Mouse (Mus musculus) small intestine, adult 2 months (tissue): ENCODE results near the gene Armc2. TPM values are rescaled to one million over a fixed set of nuclear protein-coding genes. Genes with fewer than 3 reads are reported as not detected.

Experiments used
- H3K27ac ChIP-seq: fragments of 200-500 bp; 2 replicates; pipeline ENCODE4 v1.5.1; 2012; ENCODE audit warnings: low read depth, low read length, control low read depth, inconsistent platforms; ENCODE audit not compliant: insufficient read depth
- H3K27me3 ChIP-seq: fragments of 200-500 bp; 2 replicates; pipeline ENCODE4 v1.6.1; 2012; ENCODE audit warnings: mild to moderate bottlenecking, moderate library complexity, low read length, inconsistent platforms; ENCODE audit not compliant: control insufficient read depth, insufficient read depth
- H3K36me3 ChIP-seq: fragments of 200-500 bp; 2 replicates; pipeline ENCODE4 v1.6.1; 2012; ENCODE audit warnings: mild to moderate bottlenecking, low read length, control low read depth, inconsistent platforms; ENCODE audit not compliant: control insufficient read depth, insufficient read depth
- H3K4me1 ChIP-seq: fragments of 200-500 bp; 2 replicates; pipeline ENCODE4 v1.6.1; 2012; ENCODE audit warnings: low read length, inconsistent platforms, mixed read lengths; ENCODE audit not compliant: control insufficient read depth, insufficient read depth, insufficient read length
- H3K4me3 ChIP-seq: fragments of 200-500 bp; 2 replicates; pipeline ENCODE4 v1.5.1; 2012; ENCODE audit warnings: low read depth, mild to moderate bottlenecking, control low read depth, inconsistent platforms, low read length, moderate library complexity
- CTCF ChIP-seq: fragments of 200-500 bp; IDR thresholded peaks from 2 replicates; pipeline ENCODE4 v1.5.1; 2012; ENCODE audit warnings: low read depth, mild to moderate bottlenecking, control low read depth, inconsistent platforms, low read length, moderate library complexity, mixed read lengths; ENCODE audit not compliant: insufficient replicate concordance, insufficient read length; ENCODE audit errors: extremely low read depth
- POLR2A ChIP-seq: fragments of 200-500 bp; IDR thresholded peaks from 2 replicates; pipeline ENCODE4 v1.6.1; 2012; ENCODE audit warnings: low read depth, mild to moderate bottlenecking, control low read depth, inconsistent platforms, low read length, moderate library complexity
- WGBS: fragments of 180-500 bp; shearing (Covaris S2); methylation state at CpG from one replicate; pipeline ENCODE4 v1.1.7; 2018; 5-methylcytosine and 5-hydroxymethylcytosine counted together
- polyA plus RNA-seq: library from polyadenylated mRNA; depleted of rRNA; stranded (reverse); fragments of >200 nt; gene quantifications from 2 replicates; pipeline ENCODE4 v1.2.3, GENCODE M21; 2012; rRNA removed

Armc2 gene
- polyA plus RNA-seq, 1 experiment: 0.60 TPM

DNA sequence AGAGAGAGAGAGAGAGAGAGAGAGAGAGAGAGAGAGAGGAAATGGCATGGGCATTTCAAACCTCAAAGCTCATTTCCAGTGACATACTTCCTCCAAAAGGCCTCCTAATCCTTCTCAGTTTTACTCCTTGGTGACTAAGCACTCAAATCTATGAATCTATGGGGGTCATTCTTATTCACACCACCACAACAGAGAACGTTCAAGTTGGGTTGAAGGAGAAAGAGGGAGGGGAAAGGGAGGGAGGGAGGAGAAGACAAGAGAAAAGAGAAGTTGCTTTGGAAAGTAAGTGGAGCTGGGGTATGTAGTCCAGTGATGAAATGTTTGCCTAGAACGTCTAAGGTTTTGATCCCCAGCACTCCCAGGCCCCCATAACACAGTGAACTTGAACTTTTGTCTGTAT is 148.1 kb downstream of the Armc2 start:
- Histone ChIP-seq H3K27ac (no peak overlapping the region), H3K36me3 (no peaks in the 10 kb centered on the region), H3K4me3 (no peak overlapping the region), H3K4me1 (peaks cover 8% of the 10 kb centered on the region; the same call in 1 of the 2 replicates), H3K27me3 (no peaks in the 10 kb centered on the region)
- WGBS: 43% methylated on average over 2 of the region's 2 CpGs
- no peak for TF ChIP-seq CTCF
- TF ChIP-seq POLR2A: no peak

DNA sequence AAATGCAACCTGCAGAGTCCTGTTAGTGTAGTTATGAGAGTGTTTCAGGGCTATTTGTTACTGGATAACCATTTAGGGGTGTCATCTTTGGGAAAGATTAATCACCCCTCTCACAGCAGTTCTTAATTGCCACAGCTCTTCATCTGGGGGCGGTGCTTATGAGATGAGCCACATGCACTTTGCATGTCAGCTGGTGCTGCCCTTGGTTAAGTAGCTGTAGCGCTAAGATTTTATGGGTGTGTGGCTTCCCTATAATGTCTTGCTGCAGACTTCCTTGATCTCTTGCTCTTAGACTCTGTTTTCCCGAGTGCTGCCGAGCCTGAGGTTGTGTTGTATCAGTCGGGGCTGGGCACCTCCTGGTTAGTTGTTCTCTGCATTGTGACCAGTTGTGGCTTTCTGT is 150.3 kb downstream of the Armc2 start:
- Histone ChIP-seq H3K4me3 (no peak overlapping the region), H3K36me3 (no peaks in the 10 kb centered on the region), H3K27me3 (no peaks in the 10 kb centered on the region), H3K4me1 (peaks cover 8% of the 10 kb centered on the region; the same call in 1 of the 2 replicates), H3K27ac (peak overlapping the region; percentile 46; the same call in 1 of the 2 replicates)
- TF ChIP-seq POLR2A: no peak
- no peak for TF ChIP-seq CTCF
- WGBS: 26% methylated on average over 5 of the region's 5 CpGs

DNA sequence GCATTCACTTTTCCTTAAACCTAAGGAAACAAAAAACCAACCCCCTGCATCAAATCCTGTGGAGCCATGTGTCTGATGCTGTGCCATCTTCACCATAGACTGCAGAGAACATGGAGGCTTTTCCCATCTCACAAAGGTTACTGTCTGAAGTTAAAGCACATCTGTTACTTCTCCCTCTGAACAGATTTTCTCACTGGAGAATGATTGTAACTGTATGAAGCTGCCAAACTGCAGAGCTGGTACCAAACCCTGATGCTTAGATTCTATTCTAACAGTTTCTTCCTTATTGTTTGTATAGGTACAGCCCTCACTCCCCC is 151.4 kb downstream of the Armc2 start:
- TF ChIP-seq CTCF: no peak
- TF ChIP-seq POLR2A: no peak
- Histone ChIP-seq H3K27ac (no peak overlapping the region), H3K27me3 (no peaks in the 10 kb centered on the region), H3K4me1 (peaks cover 8% of the 10 kb centered on the region; the same call in 1 of the 2 replicates), H3K4me3 (no peak overlapping the region), H3K36me3 (no peaks in the 10 kb centered on the region)

DNA sequence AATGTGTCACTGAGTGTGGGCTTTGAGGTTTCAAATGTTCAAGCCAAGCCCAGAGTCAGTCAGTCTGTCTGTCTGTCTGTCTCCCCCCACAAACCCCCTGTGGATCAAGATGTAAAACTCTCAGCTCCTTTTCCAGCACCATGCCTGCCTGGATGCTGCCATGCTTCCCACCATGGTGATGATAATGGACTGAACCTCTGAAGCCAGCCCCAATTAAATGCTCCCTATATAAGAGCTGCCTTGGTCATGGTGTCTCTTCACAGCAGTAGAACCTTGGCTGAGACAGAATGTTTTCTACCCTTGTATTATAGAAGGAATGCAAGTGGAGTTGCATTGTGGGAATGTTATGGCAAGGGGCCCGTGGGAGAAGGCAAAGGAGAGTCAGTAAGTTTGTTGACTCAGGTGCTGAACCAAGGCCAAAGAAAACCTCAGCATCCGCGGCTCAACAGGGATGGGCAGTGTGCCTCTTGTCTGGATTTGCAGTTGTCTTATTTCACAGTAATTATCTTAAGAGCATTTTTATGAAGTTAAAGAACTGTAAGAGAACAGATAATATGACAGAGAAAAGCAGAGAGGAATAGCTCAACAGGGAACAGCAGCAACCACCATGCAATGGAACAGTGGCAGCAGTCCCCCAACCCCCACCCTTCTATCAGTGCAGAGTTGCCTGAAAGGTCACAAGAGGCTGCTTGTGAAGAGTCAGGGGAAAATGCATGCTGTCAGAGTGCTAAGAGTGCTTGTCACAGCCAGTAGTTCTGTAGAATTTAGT is 152.0 kb downstream of the Armc2 start:
- 15% methylated on average over 3 of the region's 3 CpGs for WGBS
- no peak for TF ChIP-seq POLR2A
- no peak for TF ChIP-seq CTCF
- H3K4me3 ChIP-seq: no peak overlapping the region
- H3K27ac ChIP-seq: no peak overlapping the region
- H3K36me3 ChIP-seq: no peaks in the 10 kb centered on the region
- no peaks in the 10 kb centered on the region for H3K27me3 ChIP-seq
- peaks cover 8% of the 10 kb centered on the region; the same call in 1 of the 2 replicates for H3K4me1 ChIP-seq

Other genes starting within 250 kb of the Armc2 start
- gene Cep57l1, start 208.6 kb downstream of the Armc2 start, polyA plus RNA-seq: 0.13 and 0.52 TPM in 2 replicates
- 20.7 and 55.4 TPM in 2 replicates for gene Sesn1, start 208.5 kb downstream of the Armc2 start, polyA plus RNA-seq